Mouse (Mus musculus): ENCODE results near the gene Kbtbd8.

GRCm38 (mm10) chr6:95116513-95116912 is 527 bp upstream of the Kbtbd8 start:
- TF ChIP-seq CTCF (IDR thresholded peaks at IDR 0.05; ENCODE audit: extremely low read depth, insufficient read depth, low read length) (no peak), POLR2A (IDR thresholded peaks at IDR 0.05; ENCODE audit: extremely low read depth, insufficient read depth, low read length) (no peak)
